Mouse (Mus musculus) CH12.LX (cell line): Measurements from ENCODE around the gene Hyal2. TPM values are rescaled to one million over a fixed set of nuclear protein-coding genes. Genes with fewer than 3 reads are reported as not detected.

Experiments used
- DNase-seq: peaks from one replicate; pipeline ENCODE4 v3.0.0-alpha.2; 2013; ENCODE audit errors: extremely low read depth
- H3K27ac ChIP-seq: 2 replicates; pipeline ENCODE4 v1.5.1; 2012; ENCODE audit warnings: low read depth, mild to moderate bottlenecking, control low read depth, moderate library complexity; ENCODE audit not compliant: insufficient read depth
- H3K27me3 ChIP-seq: replicated peaks from 2 replicates; pipeline ENCODE3; 2012; ENCODE audit warnings: inconsistent platforms
- H3K36me3 ChIP-seq, 2 experiments: replicated peaks in 1 of 2; 2 replicates each; pipeline versions ENCODE3 to v1.6.1; 2012; ENCODE audit warnings: inconsistent platforms in 1 of 2, low read length in 1 of 2, mild to moderate bottlenecking in 1 of 2, mixed read lengths in 1 of 2, moderate library complexity in 1 of 2; ENCODE audit not compliant: control insufficient read depth in 1 of 2, insufficient read depth in 1 of 2
- H3K4me1 ChIP-seq, 2 experiments: 2 replicates each; pipeline ENCODE4 v1.6.1; 2012; ENCODE audit warnings: inconsistent platforms in 1 of 2, moderate library complexity in 1 of 2; ENCODE audit not compliant: insufficient read depth in 2 of 2, control insufficient read depth in 1 of 2
- H3K4me2 ChIP-seq: 2 replicates; pipeline ENCODE4 v1.6.1; 2012; ENCODE audit warnings: low read depth, mild to moderate bottlenecking, control low read depth; ENCODE audit not compliant: poor library complexity, insufficient read depth, severe bottlenecking
- H3K4me3 ChIP-seq, 3 experiments: fragments of 150-350 bp in 1 of 3; sonication (generic) in 1 of 3; replicated peaks in 1 of 3; 2 replicates each; pipeline versions ENCODE3 to v1.5.1; 2011 to 2012; ENCODE audit warnings: low read depth in 2 of 3, low read length in 2 of 3, mild to moderate bottlenecking in 2 of 3, moderate library complexity in 2 of 3, control low read depth in 1 of 3, improper control_type of control experiment in 1 of 3, inconsistent platforms in 1 of 3, mixed read lengths in 1 of 3; ENCODE audit not compliant: poor library complexity in 1 of 3
- H3K79me2 ChIP-seq: replicated peaks from 2 replicates; pipeline ENCODE4 v1.6.1; 2012; ENCODE audit warnings: mild to moderate bottlenecking, moderate library complexity; ENCODE audit not compliant: control insufficient read depth, poor library complexity, insufficient read depth, severe bottlenecking; ENCODE audit errors: extremely low read depth
- H3K9ac ChIP-seq: 2 replicates; pipeline ENCODE4 v1.6.1; 2012; ENCODE audit warnings: low read depth, mild to moderate bottlenecking, control low read depth, moderate library complexity; ENCODE audit not compliant: insufficient read depth
- H3K9me3 ChIP-seq: replicated peaks from 2 replicates; pipeline ENCODE3; 2012; ENCODE audit warnings: low read length, inconsistent platforms, mixed read lengths
- BHLHE40 ChIP-seq: IDR thresholded peaks from 2 replicates; pipeline ENCODE4 v1.6.1; 2011; ENCODE audit warnings: mild to moderate bottlenecking, low read depth, low read length, improper control_type of control experiment
- CHD1 ChIP-seq: IDR thresholded peaks from 2 replicates; pipeline ENCODE4 v1.6.1; 2012; ENCODE audit warnings: low read depth, low read length, improper control_type of control experiment, inconsistent platforms
- E2F4 ChIP-seq: IDR thresholded peaks from 2 replicates; pipeline ENCODE4 v1.6.1; 2011; ENCODE audit warnings: low read depth, low read length, improper control_type of control experiment; ENCODE audit not compliant: insufficient replicate concordance
- GABPA ChIP-seq: IDR thresholded peaks from 2 replicates; pipeline ENCODE4 v1.6.1; 2012; ENCODE audit warnings: low read depth, low read length, improper control_type of control experiment, inconsistent platforms; ENCODE audit not compliant: insufficient replicate concordance
- JUN ChIP-seq: IDR thresholded peaks from 2 replicates; pipeline ENCODE4 v1.6.1; 2011; ENCODE audit warnings: low read depth, mild to moderate bottlenecking, low read length, improper control_type of control experiment, moderate library complexity; ENCODE audit not compliant: insufficient read depth
- JUND ChIP-seq: conservative IDR thresholded peaks from 2 replicates; pipeline ENCODE4 v1.6.1; 2011; ENCODE audit warnings: low read depth, low read length, improper control_type of control experiment
- KAT2A ChIP-seq: IDR thresholded peaks from 2 replicates; pipeline ENCODE4 v1.6.1; 2012; ENCODE audit warnings: low read length, improper control_type of control experiment, inconsistent platforms; ENCODE audit not compliant: insufficient replicate concordance
- MAX ChIP-seq: IDR thresholded peaks from 2 replicates; pipeline ENCODE4 v1.6.1; 2011; ENCODE audit warnings: low read length, improper control_type of control experiment
- MAZ ChIP-seq: IDR thresholded peaks from 2 replicates; pipeline ENCODE4 v1.6.1; 2012; ENCODE audit warnings: low read depth, mild to moderate bottlenecking, inconsistent platforms, low read length, improper control_type of control experiment, moderate library complexity
- MEF2A ChIP-seq: IDR thresholded peaks from 2 replicates; pipeline ENCODE4 v1.6.1; 2014; ENCODE audit warnings: low read depth, mild to moderate bottlenecking, inconsistent platforms, low read length, improper control_type of control experiment, borderline replicate concordance
- MXI1 ChIP-seq: IDR thresholded peaks from 2 replicates; pipeline ENCODE4 v1.6.1; 2011; ENCODE audit warnings: mild to moderate bottlenecking, low read depth, low read length, improper control_type of control experiment
- MYC ChIP-seq: IDR thresholded peaks from 2 replicates; pipeline ENCODE4 v1.6.1; 2011; ENCODE audit warnings: low read depth, mild to moderate bottlenecking, improper control_type of control experiment, low read length
- NELFE ChIP-seq: IDR thresholded peaks from 2 replicates; pipeline ENCODE4 v1.6.1; 2011; ENCODE audit warnings: low read depth, low read length, improper control_type of control experiment
- PAX5 ChIP-seq: IDR thresholded peaks from 2 replicates; pipeline ENCODE4 v1.6.1; 2012; ENCODE audit warnings: low read length, inconsistent platforms, mixed read lengths
- RAD21 ChIP-seq: IDR thresholded peaks from 2 replicates; pipeline ENCODE4 v1.6.1; 2011; ENCODE audit warnings: low read depth, mild to moderate bottlenecking, low read length, improper control_type of control experiment, moderate library complexity
- RCOR1 ChIP-seq: conservative IDR thresholded peaks from 2 replicates; pipeline ENCODE4 v1.6.1; 2012; ENCODE audit warnings: low read depth, mild to moderate bottlenecking, inconsistent platforms, low read length, improper control_type of control experiment
- SIN3A ChIP-seq: IDR thresholded peaks from 2 replicates; pipeline ENCODE4 v1.6.1; 2012; ENCODE audit warnings: low read length, improper control_type of control experiment, inconsistent platforms
- SMC3 ChIP-seq: IDR thresholded peaks from 2 replicates; pipeline ENCODE4 v1.6.1; 2011; ENCODE audit warnings: low read depth, low read length, improper control_type of control experiment
- TBP ChIP-seq: conservative IDR thresholded peaks from 2 replicates; pipeline ENCODE4 v1.6.1; 2011; ENCODE audit warnings: low read depth, low read length, improper control_type of control experiment
- TCF12 ChIP-seq: IDR thresholded peaks from 2 replicates; pipeline ENCODE4 v1.6.1; 2014; ENCODE audit warnings: low read depth, mild to moderate bottlenecking, inconsistent platforms, low read length, improper control_type of control experiment
- UBTF ChIP-seq: IDR thresholded peaks from 2 replicates; pipeline ENCODE4 v1.6.1; 2012; ENCODE audit warnings: low read depth, mild to moderate bottlenecking, inconsistent platforms, low read length, improper control_type of control experiment, moderate library complexity
- USF1 ChIP-seq: IDR thresholded peaks from 2 replicates; pipeline ENCODE4 v1.6.1; 2014; ENCODE audit warnings: low read depth, mild to moderate bottlenecking, inconsistent platforms, low read length, improper control_type of control experiment
- USF2 ChIP-seq: conservative IDR thresholded peaks from 2 replicates; pipeline ENCODE4 v1.6.1; 2011; ENCODE audit warnings: low read depth, low read length, improper control_type of control experiment
- ZC3H11A ChIP-seq: IDR thresholded peaks from 2 replicates; pipeline ENCODE4 v1.6.1; 2012; ENCODE audit warnings: low read depth, mild to moderate bottlenecking, inconsistent platforms, low read length, improper control_type of control experiment
- ZKSCAN1 ChIP-seq: IDR thresholded peaks from 2 replicates; pipeline ENCODE4 v1.6.1; 2012; ENCODE audit warnings: low read depth, inconsistent platforms, low read length, improper control_type of control experiment, borderline replicate concordance
- ZMIZ1 ChIP-seq: IDR thresholded peaks from 2 replicates; pipeline ENCODE4 v1.6.1; 2012; ENCODE audit warnings: low read depth, mild to moderate bottlenecking, inconsistent platforms, low read length, improper control_type of control experiment
- dilution Hi-C: fragments of 300-500 bp; cut with MboI; formaldehyde crosslinking; loops from 2 replicates; pipeline ENCODE4 v1.14.3; 2020; ENCODE audit warnings: low sequenced_read_pairs; ENCODE audit not compliant: extremely low pct_unique_long_range_greater_than_20kb, extremely low pct_ligation_motif_present
- in situ Hi-C: fragments of 300-500 bp; cut with MboI; formaldehyde crosslinking; loops from 3 replicates; pipeline ENCODE4 v1.14.3; 2019; ENCODE audit warnings: low sequenced_read_pairs, low pct_ligation_motif_present, low pct_unique_long_range_greater_than_20kb, mixed read lengths
- polyA plus RNA-seq: library from polyadenylated mRNA; unstranded; fragments of >175 nt; gene quantifications from 2 replicates; pipeline ENCODE4 v1.2.1, GENCODE M21; 2012; ENCODE audit warnings: low read depth; ENCODE audit not compliant: insufficient read length
- total RNA-seq, 2 experiments: library from RNA; depleted of rRNA; stranded (reverse); fragments of 300-350 nt in 1 of 2; fragments of >200 nt in 1 of 2; gene quantifications; 2 replicates each; pipeline ENCODE4 v1.2.3; 2012 to 2014

The Hyal2 gene
- total and polyA plus RNA-seq, 3 experiments = 16.4 to 30.9 (median 26.8) TPM

DNA sequence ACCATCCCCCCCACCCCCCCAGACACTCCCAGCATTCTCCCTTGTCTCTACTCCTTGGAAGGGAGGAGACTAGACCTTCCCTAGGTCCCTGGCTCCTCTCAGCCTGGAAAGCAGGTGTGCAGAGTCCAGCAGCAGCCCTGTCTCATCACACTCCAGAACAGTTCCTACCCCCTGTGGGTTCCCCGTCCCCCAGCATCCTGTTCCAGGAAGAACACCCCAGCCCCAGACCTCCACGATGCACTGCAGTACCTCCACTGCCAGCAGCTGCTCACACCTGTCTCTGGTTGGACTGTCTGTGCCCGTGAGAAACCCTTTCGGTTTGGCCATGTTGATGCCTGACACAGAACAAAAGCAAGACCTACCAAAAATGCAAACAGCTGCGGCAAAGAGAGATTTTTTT is 46.6 kb upstream of the Hyal2 start:
- in situ Hi-C loops = no loop called here
- no peak overlapping the region for H3K27ac ChIP-seq
- TF ChIP-seq ZC3H11A = no peak
- TF ChIP-seq ZKSCAN1 = no peak
- TF ChIP-seq MYC = no peak
- TF ChIP-seq BHLHE40 = no peak
- TF ChIP-seq UBTF = no peak
- TF ChIP-seq RAD21 = no peak
- no peak for TF ChIP-seq USF1
- TF ChIP-seq PAX5 = no peak
- TF ChIP-seq RCOR1 = no peak
- TF ChIP-seq CHD1 = no peak
- TF ChIP-seq JUND = no peak
- TF ChIP-seq MEF2A = no peak
- TF ChIP-seq TBP = no peak
- no peak for TF ChIP-seq USF2
- no peak for TF ChIP-seq NELFE
- H3K9me3 ChIP-seq = no peaks in the 10 kb centered on the region
- H3K4me2 ChIP-seq = no peak overlapping the region
- no peaks in the 10 kb centered on the region for H3K36me3 ChIP-seq
- H3K4me3 ChIP-seq = no peak overlapping the region
- DNase-seq = no peak
- H3K4me1 ChIP-seq = peaks cover 3 to 7% of the 10 kb centered on the region in 2 experiments; a peak in 3 of 4 replicates
- H3K79me2 ChIP-seq = no peaks in the 10 kb centered on the region
- no peak overlapping the region for H3K9ac ChIP-seq
- dilution Hi-C loops = no loop called here
- peaks cover 85% of the 10 kb centered on the region for H3K27me3 ChIP-seq

DNA sequence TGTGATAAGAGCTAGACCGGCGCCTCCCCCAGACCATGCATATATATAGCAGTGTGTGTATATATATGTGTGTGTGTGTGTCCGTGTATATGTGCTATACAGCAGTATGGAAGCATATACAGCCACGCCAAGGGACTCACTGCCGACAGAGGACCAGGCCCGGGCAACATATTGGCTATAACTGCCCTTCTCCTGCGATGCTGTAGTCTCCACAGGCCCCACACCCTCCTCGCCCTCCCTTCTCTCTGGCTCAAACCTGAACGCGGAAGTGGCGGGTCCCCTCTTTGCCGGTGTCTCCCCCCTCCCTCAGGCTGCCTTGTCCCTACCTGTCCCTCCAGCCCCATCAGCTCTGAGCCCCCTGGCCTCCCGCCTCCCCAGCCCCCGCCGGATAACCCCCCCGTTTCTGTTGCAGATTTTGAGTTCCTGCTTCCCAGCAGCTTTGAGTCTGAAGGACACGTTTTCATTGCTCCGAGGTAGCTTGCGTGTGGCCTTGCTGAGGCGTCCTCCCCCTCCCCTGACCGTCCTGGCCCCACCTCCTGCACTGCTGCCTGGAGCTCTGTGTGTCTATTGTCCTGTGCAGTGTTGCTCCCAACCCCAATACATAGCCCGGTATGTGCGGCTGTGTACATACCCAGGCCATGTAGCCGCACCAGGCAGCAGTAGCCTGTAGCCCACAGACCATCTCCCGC is 45.9 kb upstream of the Hyal2 start:
- no peak for DNase-seq
- in situ Hi-C loops (no loop called here), dilution Hi-C loops (no loop called here)
- Histone ChIP-seq H3K4me2 (no peak overlapping the region), H3K27ac (no peak overlapping the region), H3K36me3 (no peaks in the 10 kb centered on the region), H3K4me3 (no peak overlapping the region), H3K4me1 (peaks cover 3 to 7% of the 10 kb centered on the region in 2 experiments; a peak in 3 of 4 replicates), H3K9ac (no peak overlapping the region), H3K9me3 (peaks cover 3% of the 10 kb centered on the region), H3K79me2 (no peaks in the 10 kb centered on the region), H3K27me3 (peaks cover 87% of the 10 kb centered on the region)
- TF ChIP-seq MXI1 (no peak), SMC3 (no peak), GABPA (no peak), SIN3A (no peak), BHLHE40 (no peak), MAX (no peak), ZC3H11A (no peak), ZMIZ1 (no peak), E2F4 (no peak), TCF12 (no peak), MAZ (no peak), RCOR1 (no peak), MYC (no peak), JUN (no peak), KAT2A (no peak)
